Mouse (Mus musculus): ENCODE measurements around the gene Cir1.

GRCm38 (mm10) chr2:73347136-73347535, 34.6 kb upstream of the Cir1 start:
- TF ChIP-seq GATA1 (IDR thresholded peaks at IDR 0.05; ENCODE audit: low read length), result no peak
- no peak for TF ChIP-seq TAL1 (IDR thresholded peaks at IDR 0.05; ENCODE audit: low read length)

Measured in erythroblast, embryonic 14.5 days (primary cell).